Mouse (Mus musculus) testis, adult 10 weeks (tissue): ENCODE measurements around the gene Cend1. TPM values are rescaled to one million over a fixed set of nuclear protein-coding genes. Genes with fewer than 3 reads are reported as not detected.

Experiments used
- polyA plus RNA-seq: library from polyadenylated mRNA; stranded (reverse); fragments of 350-450 nt; fragmentation: Illumina TruSeq; extraction: RNeasy Lipid Tissue Mini Kit (QIAGEN cat#74804); gene quantifications from one replicate; pipeline ENCODE4 v1.2.3, GENCODE M21; 2014; ENCODE audit warnings: low read depth, low replicate concordance

Cend1 gene
- 0.18 TPM for polyA plus RNA-seq

DNA sequence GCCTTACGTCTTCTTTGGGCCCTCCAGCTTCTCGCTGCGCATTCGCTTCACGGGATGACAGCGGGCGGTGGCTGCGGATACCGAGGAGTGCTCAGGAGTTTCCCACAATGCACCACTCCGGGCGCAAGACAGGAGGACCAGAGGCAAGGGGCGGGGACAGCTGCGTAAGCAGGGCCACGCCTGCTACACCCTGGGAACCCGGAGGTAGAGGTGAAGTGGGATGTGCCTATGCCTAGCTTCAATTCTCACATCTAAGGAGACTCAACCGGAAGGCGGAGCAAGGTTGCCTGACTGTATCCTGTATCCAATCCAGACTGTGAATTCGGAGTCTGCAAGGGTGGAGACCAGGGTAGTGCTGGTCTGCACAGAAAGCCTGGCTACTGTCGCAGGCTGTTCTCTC lies at the start of gene Cend1:
Gene Cend1 (minus strand): TSS at position 182 of the 400 bp plus-strand sequence.

DNA sequence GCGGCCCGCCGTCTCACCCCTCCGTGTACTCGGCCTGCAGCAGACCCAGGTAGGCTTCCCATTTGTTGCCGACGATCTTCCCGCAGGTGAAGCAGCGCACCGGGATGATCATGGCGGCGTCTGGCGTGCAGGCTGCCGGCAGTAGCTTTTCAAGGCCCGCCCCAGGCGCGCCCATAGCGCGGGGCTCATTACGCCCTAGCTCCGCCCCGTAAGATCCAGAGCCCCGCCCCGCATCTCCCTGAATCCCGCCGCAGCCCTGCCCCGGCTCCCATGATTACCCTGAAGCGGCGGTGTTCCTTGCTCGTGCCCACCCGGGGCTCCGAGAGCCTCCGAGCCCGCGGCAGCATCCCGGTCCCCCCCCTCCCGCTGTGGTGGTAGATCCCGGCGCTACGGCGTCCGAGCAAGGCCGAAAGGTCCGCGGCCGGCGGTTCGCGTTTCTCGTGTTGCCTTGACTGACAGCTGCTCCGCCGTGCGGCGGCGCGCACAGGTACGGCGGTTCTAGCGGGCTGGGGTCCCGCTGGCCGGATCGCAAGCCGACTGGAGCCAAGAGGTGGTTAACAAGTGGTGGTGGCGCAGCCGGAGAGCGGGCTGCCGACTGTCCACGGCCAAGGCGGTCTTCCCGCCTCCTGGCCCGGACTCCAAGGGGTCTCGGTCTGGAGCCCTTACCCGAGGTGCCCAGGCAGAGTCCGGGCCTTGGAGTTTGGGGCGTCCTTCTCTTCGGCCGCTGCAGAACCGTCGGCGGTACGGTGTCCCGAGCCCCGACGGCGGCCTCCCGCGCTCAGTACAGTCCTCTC lies 45.9 kb upstream of the Cend1 start, which contains the start of the genes Polr2l and Tspan4:
Gene Polr2l (minus strand): TSS at position 122 of the 794 bp plus-strand sequence.
Gene Tspan4 (plus strand): TSS at position 230 of the 794 bp plus-strand sequence.

DNA sequence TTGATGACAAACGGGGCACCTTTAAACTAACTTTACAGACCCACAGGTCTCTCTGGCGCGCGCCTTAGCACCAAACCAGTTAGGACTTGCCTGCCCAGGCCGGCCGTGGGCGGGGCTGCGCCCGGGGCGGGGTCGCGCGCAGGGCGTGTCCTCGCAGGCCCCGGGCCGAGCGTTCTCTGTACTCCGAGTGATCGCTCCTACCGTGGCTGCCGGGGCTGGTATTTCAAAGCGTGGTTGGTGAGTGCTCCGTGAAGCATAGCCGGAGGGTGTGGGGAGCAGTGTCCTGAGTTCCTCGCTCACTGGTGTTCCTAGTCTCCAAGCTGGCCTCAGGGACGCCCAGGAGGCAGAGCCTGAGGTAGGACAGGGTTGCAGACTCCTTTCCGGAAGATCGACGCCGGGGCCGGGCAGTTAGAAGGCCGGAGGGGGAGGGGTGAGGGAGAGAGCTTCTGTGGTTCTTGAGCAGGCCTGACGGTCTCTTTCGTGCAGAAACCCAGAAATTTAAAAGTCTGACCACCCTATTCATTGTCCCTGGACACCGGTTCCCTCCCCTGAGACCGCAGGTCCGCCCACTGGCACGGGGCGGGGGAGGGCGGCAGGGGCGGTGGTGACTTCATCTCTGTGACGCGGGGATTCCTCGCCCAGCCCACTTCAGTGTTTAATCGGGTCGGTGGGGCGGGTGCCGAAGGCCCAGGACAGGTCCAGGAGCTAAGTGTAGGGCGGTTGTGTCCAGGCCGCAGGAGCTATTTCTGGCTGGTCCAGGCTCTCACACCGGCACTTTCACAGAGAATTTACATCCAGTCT lies 38.1 kb upstream of the Cend1 start, which contains the start of gene Cd151:
Gene Cd151 (plus strand): TSS at position 163 of the 801 bp plus-strand sequence.

DNA sequence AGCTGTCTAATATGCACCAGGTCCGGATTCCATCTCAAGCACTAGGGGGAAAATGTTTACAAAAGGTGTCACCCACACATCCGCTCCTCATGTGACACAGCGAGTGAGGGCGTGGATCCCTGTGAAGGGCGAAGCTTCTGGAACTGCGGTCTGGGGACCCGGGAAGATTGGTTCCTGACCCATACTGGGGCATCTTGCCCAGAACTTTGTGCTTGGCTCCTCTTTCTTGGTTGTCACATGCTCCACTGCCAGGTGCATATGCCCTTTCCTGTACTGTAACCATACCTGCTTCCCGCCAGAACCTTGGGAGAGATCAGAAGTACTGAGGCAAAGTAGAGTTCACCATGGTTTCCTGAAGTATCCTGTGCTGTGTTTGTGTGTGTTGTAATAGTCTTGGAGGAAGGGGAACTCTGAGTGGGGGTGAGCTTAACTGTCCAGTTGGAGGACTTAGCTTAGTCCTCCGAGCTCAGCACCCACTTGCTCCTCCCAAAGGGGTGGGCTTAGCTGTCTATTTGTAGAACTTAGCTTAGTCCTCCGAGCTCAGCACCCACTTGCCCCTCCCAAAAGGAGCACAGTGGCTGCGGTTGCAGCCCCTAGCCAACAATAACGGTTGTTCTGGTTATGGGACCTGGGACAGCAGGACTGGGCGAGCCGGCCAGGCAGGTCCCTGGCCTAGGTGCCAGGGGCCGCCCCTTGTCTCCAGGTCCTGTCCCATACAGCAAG lies 31.3 kb upstream of the Cend1 start, which contains the start of gene Cracr2b:
Gene Cracr2b (plus strand): TSS at position 704 of the 723 bp plus-strand sequence.

DNA sequence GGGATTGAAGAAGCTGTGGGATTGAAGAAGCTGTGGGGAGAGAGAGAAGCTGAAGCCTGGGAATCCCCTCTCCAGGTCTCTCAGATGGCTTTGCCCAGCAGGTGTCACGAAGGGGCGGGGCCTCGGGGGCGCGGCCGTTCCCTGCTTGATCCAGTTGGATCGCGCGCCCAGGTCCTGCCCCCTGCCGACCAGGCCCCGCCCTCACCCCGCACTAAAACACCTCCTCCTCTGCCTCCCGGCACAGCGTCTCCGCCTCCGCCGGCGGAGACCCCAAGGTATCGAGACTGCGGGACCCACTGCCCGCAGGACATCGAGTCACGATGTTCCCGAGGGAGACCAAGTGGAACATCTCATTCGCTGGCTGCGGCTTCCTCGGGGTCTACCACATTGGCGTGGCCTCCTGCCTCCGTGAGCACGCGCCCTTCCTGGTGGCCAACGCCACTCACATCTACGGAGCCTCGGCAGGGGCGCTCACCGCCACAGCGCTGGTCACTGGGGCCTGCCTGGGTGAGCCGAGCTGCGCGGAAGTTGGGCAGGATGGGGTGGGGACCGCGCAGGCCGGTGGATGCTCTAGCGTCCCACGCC lies 25.8 kb upstream of the Cend1 start, which contains the start of gene Pnpla2:
Gene Pnpla2 (plus strand): TSS at position 232 of the 585 bp plus-strand sequence.

DNA sequence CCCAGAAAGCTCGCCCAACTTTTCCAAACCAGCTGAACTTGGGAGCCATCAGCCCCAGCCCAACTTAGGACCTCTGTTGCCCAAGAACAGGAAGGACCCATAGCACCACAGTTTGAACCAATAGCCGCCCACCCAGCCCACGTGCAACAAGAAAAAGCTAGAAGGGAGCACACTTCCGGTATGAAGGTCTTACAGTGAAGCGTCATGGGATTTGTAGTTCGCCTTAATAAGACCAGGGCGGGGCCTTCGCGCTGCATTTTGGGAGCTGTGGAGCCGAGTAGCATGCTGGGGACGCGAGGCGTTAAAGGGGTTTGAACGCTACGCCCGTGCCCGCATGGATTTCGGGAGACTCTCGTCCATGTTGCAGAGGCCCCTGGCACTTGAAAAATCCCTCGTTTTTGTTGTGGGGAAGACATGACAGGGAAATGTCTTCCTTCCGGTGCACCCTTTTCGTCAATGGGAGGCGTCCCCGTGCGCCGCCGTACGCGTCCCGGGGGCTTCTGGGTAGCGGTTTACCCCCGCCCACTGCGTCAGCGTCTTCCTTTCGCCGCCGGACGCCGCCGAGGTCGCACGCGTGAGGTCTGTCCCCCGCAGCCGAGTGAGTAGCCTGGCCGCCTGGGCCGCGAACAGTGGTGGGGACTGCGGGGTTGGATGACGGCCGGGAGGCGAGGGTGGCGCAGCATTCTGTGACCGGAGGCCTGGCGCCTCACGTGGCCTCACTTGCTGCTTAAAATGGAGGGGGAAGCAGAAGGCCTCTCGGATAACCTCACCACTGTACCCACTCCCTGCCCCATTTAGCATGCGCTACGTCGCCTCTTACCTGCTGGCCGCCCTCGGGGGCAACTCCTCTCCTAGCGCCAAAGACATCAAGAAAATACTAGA lies 18.1 kb upstream of the Cend1 start, which contains the start of gene Rplp2:
Gene Rplp2 (plus strand): TSS at position 261 of the 882 bp plus-strand sequence.

DNA sequence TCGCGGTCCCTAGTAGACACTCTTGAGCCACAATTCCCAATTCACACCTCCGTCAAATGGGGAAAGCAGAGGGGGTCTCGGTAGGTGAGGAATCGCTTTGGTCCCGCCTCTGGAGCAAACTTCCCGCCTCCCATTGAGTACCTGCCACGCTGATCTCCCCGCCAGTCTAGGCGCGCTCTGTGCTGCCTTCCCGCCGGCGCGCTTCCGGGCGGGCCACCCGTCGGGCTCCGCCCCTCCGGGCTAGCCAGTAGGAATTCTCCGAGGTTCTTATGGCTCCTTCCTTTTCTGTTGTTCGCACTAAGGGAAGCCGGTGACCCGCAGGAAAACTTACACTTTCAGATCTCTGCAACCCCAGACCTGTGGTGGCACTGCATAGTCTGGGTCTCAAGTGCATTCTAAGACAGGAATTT lies 14.5 kb upstream of the Cend1 start, which contains the start of gene Pidd1:
Gene Pidd1 (minus strand): TSS at position 198 of the 410 bp plus-strand sequence.

DNA sequence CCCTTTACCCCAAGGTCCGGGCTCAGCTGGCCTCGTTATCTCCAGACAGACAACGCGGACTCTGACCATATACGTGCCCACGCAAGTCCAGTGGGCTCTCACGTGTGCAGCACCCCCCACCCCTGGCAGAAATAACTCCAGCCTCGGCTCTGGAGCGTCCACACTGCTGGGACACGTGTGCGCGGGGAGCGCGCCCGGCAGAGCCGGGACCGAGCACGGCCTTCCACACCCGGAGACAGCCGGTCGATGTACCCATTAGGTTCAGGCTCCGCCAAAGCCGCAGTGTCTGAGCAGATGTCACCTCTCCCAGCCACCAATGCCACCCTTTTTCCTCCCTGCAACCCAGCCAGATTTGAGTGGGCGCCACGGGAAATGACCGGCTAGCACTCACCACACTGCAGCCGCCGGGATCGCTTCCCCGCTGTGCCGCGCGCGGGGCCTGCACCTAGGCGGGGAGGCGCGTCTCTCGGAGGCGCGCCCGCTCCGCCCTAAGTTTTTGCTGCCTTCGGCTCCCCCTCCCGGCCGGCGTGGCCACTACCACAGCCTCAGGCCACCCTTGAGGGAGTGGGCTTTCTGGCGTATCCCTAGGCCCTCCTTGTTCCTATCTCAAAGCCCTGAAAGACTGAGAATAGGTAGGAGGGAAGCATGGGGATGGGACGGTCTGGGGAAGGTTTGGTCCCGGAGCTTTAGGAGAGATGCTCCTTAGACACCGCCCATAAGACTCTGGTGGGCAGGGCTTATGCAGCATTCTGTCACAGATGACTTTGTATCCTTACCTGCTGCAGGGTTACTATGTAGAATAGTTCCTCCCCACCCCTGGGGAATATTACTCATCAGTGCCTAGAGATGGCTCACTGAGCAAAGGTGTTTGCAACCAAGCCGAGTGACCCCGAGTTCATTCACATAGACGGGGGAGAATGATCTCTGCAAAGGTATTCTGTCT lies 8.2 kb upstream of the Cend1 start, which contains the start of gene Slc25a22:
Gene Slc25a22 (minus strand): TSS at position 715 of the 943 bp plus-strand sequence.

DNA sequence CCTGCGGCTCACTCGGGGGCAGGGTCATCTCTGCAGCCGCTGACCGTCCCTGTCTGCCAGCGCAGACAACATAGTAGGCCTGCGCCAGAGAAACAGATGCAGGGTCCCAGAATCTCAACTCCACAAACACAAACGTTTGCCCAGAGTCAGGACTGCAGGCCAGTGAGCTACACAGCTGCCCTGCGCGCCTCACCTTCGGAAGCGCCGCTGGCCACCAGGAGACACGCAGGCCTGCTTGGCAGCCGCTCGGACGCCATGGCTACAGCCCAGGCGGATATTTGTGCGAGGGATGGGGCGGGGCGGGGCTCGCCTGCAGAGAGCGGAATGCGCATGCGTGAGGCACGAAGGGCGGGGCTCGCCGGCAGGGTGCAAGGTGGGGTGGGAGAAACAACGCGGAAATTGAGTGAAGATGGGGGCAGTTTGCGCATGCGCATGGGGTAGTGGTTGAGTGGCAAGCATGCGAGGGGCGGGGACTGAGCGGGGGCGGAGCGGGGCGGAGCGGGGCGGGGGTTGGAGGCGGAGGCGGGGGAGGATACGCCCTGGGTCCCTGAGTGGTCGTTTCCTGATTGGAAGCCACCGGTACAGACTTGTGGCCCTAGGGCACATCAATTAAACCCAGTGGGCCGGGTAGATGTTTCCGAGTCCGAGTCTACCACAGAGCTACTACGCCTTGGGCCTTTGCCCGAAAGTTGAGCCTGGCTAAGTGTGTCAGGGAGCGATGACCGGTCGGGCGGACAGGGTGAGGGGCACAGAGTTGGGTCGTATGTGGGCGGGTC lies 15.3 kb downstream of the Cend1 start, which contains the start of gene Gatd1:
Gene Gatd1 (minus strand): TSS at position 328 of the 776 bp plus-strand sequence.

DNA sequence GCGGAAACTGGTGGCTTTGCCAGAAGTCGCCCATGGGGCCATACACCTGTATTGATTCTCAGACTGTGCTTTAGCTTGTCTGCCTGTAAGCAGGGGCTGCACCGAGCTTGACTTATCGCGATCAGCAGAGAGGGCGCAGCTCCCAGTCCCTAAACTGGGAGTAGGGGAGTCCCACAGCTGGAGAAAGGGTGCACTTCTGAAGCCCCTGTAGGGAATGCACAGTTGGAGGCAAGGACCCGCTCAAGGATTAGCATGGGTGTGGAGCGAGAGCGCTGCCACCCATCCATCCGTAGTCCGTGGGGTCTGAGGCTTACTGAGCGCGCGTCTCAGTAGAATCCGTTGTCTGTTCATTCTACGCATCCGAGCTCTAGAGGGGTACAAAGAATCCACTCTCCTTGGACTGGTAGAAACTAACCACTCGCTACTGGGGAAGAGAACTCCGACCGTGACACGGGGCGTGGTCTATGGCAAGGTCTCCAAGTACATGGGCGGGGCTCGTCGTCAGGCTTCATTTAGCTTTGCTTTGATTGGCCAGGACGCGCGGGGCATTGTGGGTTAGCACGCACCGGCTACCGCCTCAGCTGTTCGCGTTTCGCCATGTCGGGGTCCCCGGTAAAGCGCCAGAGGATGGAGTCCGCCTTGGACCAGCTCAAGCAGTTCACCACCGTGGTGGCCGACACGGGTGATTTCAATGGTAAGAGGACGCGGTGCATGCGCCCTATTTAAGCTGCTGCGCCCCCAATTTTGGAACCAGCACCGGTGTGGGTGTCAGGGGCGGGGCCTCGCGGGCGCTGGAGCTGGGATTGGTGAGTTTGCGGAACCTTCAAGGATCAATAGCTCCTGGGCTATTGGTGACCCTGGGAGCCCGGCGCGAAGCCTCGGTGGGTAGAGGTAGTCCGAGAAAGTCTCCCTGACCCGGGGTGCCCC lies 37.4 kb downstream of the Cend1 start, which contains the start of gene Taldo1:
Gene Taldo1 (plus strand): TSS at position 575 of the 927 bp plus-strand sequence.

Other genes with a start within 250 kb of the Cend1 start
- 6.3 TPM for gene Hras, start 235.5 kb downstream of the Cend1 start, polyA plus RNA-seq
- gene Lrrc56, start 235.3 kb downstream of the Cend1 start, polyA plus RNA-seq = 9.5 TPM
- gene Lmntd2, start 215.4 kb downstream of the Cend1 start, polyA plus RNA-seq = 18.2 TPM
- gene Rassf7, start 213.6 kb downstream of the Cend1 start, polyA plus RNA-seq = 2.4 TPM
- 24.6 TPM for gene Phrf1, start 200.7 kb downstream of the Cend1 start, polyA plus RNA-seq
- 2.1 TPM for gene Irf7, start 163.0 kb downstream of the Cend1 start, polyA plus RNA-seq
- gene Cdhr5, start 152.7 kb downstream of the Cend1 start, polyA plus RNA-seq = 1.5 TPM
- gene Sct, start 150.4 kb downstream of the Cend1 start, polyA plus RNA-seq = not detected
- gene Drd4, start 137.5 kb downstream of the Cend1 start, polyA plus RNA-seq = 1.1 TPM
- gene Deaf1, start 101.8 kb downstream of the Cend1 start, polyA plus RNA-seq = 1.2 TPM
- gene Tmem80, start 101.8 kb downstream of the Cend1 start, polyA plus RNA-seq = 15.0 TPM
- gene Eps8l2, start 90.6 kb downstream of the Cend1 start, polyA plus RNA-seq = 0.34 TPM
- gene Taldo1, start 37.3 kb downstream of the Cend1 start, polyA plus RNA-seq = 1.8 TPM
- gene Gatd1, start 15.4 kb downstream of the Cend1 start, polyA plus RNA-seq = 3.7 TPM
- 0.14 TPM for gene Slc25a22, start 8.4 kb upstream of the Cend1 start, polyA plus RNA-seq
- gene Pidd1, start 14.5 kb upstream of the Cend1 start, polyA plus RNA-seq = 0.48 TPM
- 10.3 TPM for gene Rplp2, start 17.9 kb upstream of the Cend1 start, polyA plus RNA-seq
- 14.7 TPM for gene Pnpla2, start 25.7 kb upstream of the Cend1 start, polyA plus RNA-seq
- gene Cracr2b, start 31.6 kb upstream of the Cend1 start, polyA plus RNA-seq = not detected
- gene Cd151, start 37.9 kb upstream of the Cend1 start, polyA plus RNA-seq = 17.0 TPM
- gene Polr2l, start 45.6 kb upstream of the Cend1 start, polyA plus RNA-seq = 0.87 TPM
- gene Tspan4, start 45.7 kb upstream of the Cend1 start, polyA plus RNA-seq = 0.49 TPM
- gene Chid1, start 110.4 kb upstream of the Cend1 start, polyA plus RNA-seq = 12.1 TPM
- 22.2 TPM for gene Ap2a2, start 132.7 kb upstream of the Cend1 start, polyA plus RNA-seq
- gene Muc6, start 225.8 kb upstream of the Cend1 start, polyA plus RNA-seq = 0.18 TPM